Mouse (Mus musculus): ENCODE measurements around the gene Sap30.

- TF ChIP-seq CTCF (IDR thresholded peaks at IDR 0.05; ENCODE audit: control insufficient read depth, insufficient read depth, insufficient read length) (no peak), MYOD1 (IDR thresholded peaks at IDR 0.05; ENCODE audit: control insufficient read depth, insufficient read length, low read depth) (no peak)
Observed at GRCm38 (mm10) chr8:57511316-57512118, 23.9 kb upstream of the Sap30 start, which contains the start of gene Hmgb2.

Data from C2C12 (cell line).